Mouse (Mus musculus): ENCODE measurements around the gene Ly6c1.
"Not testable (repeated sequence)": the region's sequence is repeated elsewhere in the genome, so short reads cannot be mapped to it uniquely, and the experiment has no call there.

Ly6c1 gene

DNA sequence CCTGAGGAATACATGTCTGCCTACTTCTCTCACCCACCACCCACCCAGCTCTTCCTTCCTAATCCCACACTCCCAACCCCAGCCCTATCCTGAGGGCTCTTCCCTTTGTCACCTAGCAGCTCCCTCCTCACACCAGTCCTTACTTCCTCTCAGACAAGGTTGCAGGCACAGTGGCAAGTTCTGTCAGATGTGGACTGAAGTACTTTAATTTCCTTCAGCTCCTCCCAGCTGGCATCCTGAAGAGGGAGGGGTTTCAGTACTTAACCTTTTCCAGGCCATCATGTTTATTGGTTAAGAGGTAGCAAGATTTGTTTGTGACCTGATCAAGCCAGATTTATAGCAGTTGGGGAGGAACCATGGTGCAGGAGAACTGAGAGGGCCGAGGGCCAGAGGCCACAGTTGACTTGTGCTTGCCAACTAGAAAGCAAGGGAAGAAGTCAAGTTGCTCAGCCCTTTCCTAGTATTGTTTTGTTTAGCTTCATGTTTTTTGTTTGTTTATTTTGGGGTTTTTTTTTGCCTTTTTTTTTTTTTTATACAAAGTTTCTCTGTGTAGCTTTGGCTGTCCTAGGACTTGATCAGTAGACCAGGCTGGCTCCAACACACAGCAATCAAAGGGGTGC, at the start of gene Ly6c1:
Ly6c1 (minus strand) TSS at position 189 of the 620 bp plus-strand sequence.
- DNase-seq (ENCODE audit: low read depth) = not testable (repeated sequence)

DNA sequence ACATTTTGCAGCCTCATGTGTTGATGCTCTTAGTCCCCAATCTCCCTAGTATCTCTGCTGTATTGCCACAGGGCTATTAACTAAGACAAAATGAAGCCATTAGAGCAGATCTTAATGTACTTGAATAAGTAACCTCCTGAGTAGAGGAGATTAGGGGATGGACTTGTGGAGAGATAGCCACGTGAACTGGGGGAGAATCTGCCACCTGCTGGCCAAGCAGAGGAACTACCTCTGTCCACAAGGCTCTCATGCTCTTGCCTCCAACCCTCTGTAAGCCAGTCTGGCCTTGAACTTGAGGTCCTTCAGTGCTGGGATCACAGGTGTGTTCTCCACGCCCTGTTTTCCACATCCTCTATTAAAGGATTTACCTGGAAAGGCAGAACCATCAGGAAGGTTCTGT, 39.4 kb upstream of the Ly6c1 start:
- DNase-seq (ENCODE audit: low read depth) = not testable (repeated sequence)

- DNase-seq (ENCODE audit: low read depth) = no peak
These were observed 21.3 kb upstream of the Ly6c1 start for GRCm38 (mm10) chr15:75069965-75070364.

DNA sequence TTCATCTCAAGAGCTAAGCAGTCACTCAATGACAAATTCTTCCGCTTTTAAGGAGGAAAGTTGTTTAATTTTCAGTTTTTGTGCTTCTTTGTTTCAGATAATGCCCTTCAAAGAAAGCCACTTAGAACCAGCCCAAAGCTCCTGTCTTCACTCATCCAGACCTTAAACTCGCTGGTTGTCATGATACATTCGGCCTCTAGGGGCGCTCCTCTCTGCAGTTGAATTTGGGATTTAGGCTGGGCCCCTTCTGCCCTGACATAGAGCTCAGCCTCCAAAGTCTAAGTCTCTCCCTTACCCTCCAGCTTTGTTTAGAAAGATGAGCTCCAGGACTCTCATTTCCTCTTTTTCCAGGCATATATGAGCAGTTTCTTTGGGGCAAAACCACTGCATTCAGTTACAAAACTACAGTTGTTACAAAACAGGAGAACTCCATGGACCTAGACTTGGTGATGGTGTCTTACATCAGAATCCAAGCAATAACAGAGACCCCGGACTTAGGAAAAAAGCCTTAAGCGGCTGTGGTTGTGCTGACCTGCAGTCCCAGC, 13.5 kb upstream of the Ly6c1 start:
- DNase-seq (ENCODE audit: low read depth) = not testable (repeated sequence)

DNA sequence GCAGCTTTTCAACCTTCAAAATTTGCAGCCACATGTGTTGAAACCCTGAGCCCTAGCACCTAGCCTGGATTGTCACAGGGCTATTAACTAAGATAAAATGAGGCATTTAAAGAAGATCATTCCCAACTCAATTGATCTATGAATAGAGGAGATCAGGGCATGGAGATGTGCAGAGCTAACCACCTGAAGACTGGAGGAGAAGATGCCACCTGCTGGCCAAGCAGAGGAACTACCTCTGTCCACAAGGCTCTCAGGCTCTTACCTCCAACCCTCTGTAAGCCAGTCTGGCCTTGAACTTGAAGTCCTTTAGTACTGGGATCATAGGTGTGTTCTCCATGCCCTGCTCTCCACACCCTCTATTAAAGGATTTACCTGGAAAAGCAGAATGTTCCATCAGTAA, 11.9 kb upstream of the Ly6c1 start:
- no peak for DNase-seq (ENCODE audit: low read depth)

DNA sequence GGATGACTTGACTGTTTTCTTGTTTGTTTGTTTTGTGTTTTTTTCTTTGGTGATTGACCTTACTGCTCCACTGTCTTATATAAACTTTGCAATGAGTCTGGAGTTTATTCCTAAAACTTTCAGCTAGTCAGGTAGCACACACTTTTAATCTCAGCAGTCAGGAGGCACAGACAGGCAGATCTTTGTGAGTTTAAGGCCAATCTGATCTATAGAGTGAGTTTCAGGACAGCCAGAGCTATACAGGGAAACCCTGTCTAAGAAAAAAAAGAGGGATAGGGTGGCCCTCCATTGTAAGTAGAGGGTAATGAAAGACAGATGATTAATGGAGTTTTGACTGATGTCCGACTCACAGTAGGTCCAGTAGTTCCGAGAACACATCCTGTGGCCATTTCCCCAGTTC, 7.4 kb upstream of the Ly6c1 start:
- DNase-seq (ENCODE audit: low read depth) = no peak

GRCm38 (mm10) chr15:75055425-75055824, 6.8 kb upstream of the Ly6c1 start:
- not testable (repeated sequence) for DNase-seq (ENCODE audit: low read depth)

DNA sequence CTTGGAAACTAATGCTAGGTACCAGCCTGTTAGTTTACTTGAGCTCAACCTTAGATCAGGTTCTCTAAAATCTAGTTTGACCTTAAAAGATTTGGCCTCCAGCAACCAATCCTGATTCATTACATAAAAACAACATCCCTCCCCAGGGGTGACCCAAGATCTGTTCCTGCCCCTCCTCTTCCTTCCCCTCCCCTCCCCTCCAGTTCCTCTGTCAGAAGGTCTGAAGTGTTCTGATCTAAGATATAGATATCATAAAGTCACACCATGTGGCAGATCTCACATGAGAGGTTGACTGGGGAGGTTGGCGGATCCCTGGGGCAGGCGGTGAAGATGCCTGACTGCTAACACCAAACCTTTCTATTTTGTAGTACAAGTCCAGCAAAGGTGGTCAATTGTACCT, 3.8 kb upstream of the Ly6c1 start:
- DNase-seq (ENCODE audit: low read depth) = not testable (repeated sequence)

GRCm38 (mm10) chr15:75051141-75051540, 2.5 kb upstream of the Ly6c1 start:
- not testable (repeated sequence) for DNase-seq (ENCODE audit: low read depth)

DNA sequence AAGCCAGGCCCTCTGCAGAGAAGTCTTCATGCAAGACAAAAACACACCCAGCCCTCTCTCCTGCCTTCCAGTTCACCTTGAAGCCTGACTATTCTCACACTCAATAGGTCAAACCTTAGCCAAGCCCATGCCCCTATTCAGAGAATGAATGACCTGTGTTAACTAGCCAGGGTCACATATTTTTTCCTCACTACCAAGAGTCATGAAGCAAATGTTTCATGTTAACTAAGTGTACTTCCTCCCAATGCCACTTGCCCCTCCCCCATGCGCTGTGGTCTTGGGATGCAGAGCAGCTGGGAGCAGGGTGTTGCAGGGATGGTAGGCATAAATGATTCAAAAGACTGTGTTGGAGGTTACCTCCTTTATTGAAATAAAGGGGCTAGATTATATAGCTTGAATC, 2.0 kb upstream of the Ly6c1 start:
- DNase-seq (ENCODE audit: low read depth) = not testable (repeated sequence)

- DNase-seq (ENCODE audit: low read depth) = not testable (repeated sequence)
These were observed 1.2 kb upstream of the Ly6c1 start for GRCm38 (mm10) chr15:75049811-75050210.

DNA sequence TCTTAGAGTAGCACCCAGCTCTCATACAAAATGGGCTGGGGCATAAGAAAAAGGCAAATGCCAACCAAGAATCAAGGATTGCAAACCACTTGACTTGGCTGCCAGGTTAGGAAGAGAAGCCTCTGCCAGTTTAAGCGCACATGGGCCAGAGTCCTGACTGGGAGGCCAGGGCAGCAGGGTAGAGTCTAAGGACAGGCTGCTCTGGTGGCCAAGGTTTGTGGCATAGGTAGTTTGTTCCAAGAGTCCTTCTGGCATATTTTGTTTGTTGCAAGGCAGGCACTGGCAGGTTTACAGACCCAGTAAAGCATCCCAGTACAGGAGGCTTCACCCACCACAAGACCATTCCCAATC, 685 bp downstream of the Ly6c1 start:
- DNase-seq (ENCODE audit: low read depth) = not testable (repeated sequence)

GRCm38 (mm10) chr15:75047313-75047969, 1.2 kb downstream of the Ly6c1 start:
- DNase-seq (ENCODE audit: low read depth) = not testable (repeated sequence)

- DNase-seq (ENCODE audit: low read depth) = not testable (repeated sequence)
These were observed 3.1 kb downstream of the Ly6c1 start for GRCm38 (mm10) chr15:75045501-75045900.

GRCm38 (mm10) chr15:75021020-75021759, 27.4 kb downstream of the Ly6c1 start:
- not testable (repeated sequence) for DNase-seq (ENCODE audit: low read depth)

- DNase-seq (ENCODE audit: low read depth) = not testable (repeated sequence)
These were observed 29.2 kb downstream of the Ly6c1 start for GRCm38 (mm10) chr15:75019446-75019845.

Measured in fibroblast of lung, adult 2 months (primary cell).